7 mouse cellular contexts compared by ENCODE assay signal in genomic region chr4:45771619-45772018, GRCm38 (mm10). TPM values are rescaled to one million over a fixed set of nuclear protein-coding genes. Genes with fewer than 3 reads are reported as not detected.
DNase-seq lines count a peak whose midpoint lies in the region; ATAC-seq and TF ChIP-seq lines count a peak whose summit lies in the region.

No protein-coding gene starts in this region.

- peak; percentile 65 for ATAC-seq in forebrain, embryonic 16.5 days

- peak; percentile 40 to 46 for DNase-seq in B cell, adult 2 months
- peak; percentile 33 to 54 for DNase-seq in cerebellum, adult 18-20 months
- DNase-seq in kidney, postnatal 10 days = peak; percentile 76
- DNase-seq in mesoderm, embryonic 11.5 days (ENCODE audit: low read depth, low spot score) = peak; percentile 82
- DNase-seq in splenic B cell, adult 2 months (ENCODE audit: low read depth, low spot score) = peak; percentile 41

- 0% methylated on average over 5 of the region's 5 CpGs for WGBS in forebrain, embryonic 16.5 days

- H3K9me3 ChIP-seq in ES-Bruce4 (replicated peaks; ENCODE audit: control insufficient read depth, insufficient read depth, low read length, poor library complexity, severe bottlenecking) = no peaks in the 10 kb centered on the region
- H3K9me3 ChIP-seq in forebrain, embryonic 16.5 days (ENCODE audit: control insufficient read depth, low read length) = no peaks in the 10 kb centered on the region

- no peak for TF ChIP-seq EP300 in ES-Bruce4 (IDR thresholded peaks at IDR 0.05; ENCODE audit: insufficient read depth, low read depth, low read length)

- TF ChIP-seq POLR2A in ES-Bruce4 (IDR thresholded peaks at IDR 0.05; ENCODE audit: insufficient read depth, low read length) = no peak

- H3K27me3 ChIP-seq in ES-Bruce4 (ENCODE audit: control insufficient read depth, insufficient read depth, low read length, poor library complexity, severe bottlenecking) = no peaks in the 10 kb centered on the region
- H3K27me3 ChIP-seq in forebrain, embryonic 16.5 days (replicated peaks; ENCODE audit: control insufficient read depth, insufficient read depth, low read length) = no peaks in the 10 kb centered on the region
- H3K27me3 ChIP-seq in splenic B cell, adult 2 months (ENCODE audit: control insufficient read depth, insufficient read depth, low read length, poor library complexity, severe bottlenecking) = no peaks in the 10 kb centered on the region

- no peak overlapping the region for H3K4me3 ChIP-seq in ES-Bruce4 (ENCODE audit: low read depth, low read length)
- H3K4me3 ChIP-seq in forebrain, embryonic 16.5 days (replicated peaks; ENCODE audit: low read length) = no peak overlapping the region

- TF ChIP-seq CTCF in ES-Bruce4 (IDR thresholded peaks at IDR 0.05; ENCODE audit: low read depth, low read length) = peak; percentile 52

- no peaks in the 10 kb centered on the region for H3K36me3 ChIP-seq in ES-Bruce4 (ENCODE audit: control insufficient read depth, insufficient read depth, low read length, poor library complexity, severe bottlenecking)
- H3K36me3 ChIP-seq in forebrain, embryonic 16.5 days (ENCODE audit: control insufficient read depth, insufficient read depth) = no peaks in the 10 kb centered on the region
- no peaks in the 10 kb centered on the region for H3K36me3 ChIP-seq in splenic B cell, adult 2 months (ENCODE audit: control insufficient read depth, insufficient read depth, low read length, poor library complexity, severe bottlenecking)

- H3K4me2 ChIP-seq in forebrain, embryonic 16.5 days (ENCODE audit: low read length) = no peak overlapping the region

- peaks cover 22% of the 10 kb centered on the region for H3K4me1 ChIP-seq in ES-Bruce4 (ENCODE audit: control insufficient read depth, insufficient read depth, low read length)
- peaks cover 42% of the 10 kb centered on the region for H3K4me1 ChIP-seq in forebrain, embryonic 16.5 days (replicated peaks; ENCODE audit: control insufficient read depth, insufficient read depth, low read length)

- peak overlapping the region; percentile 98 for H3K27ac ChIP-seq in ES-Bruce4 (ENCODE audit: insufficient read depth, low read length)
- H3K27ac ChIP-seq in forebrain, embryonic 16.5 days (ENCODE audit: low read length) = peak overlapping the region; percentile 89

- peak overlapping the region; percentile 55 for H3K9ac ChIP-seq in ES-Bruce4 (ENCODE audit: low read depth, poor library complexity, severe bottlenecking)
- H3K9ac ChIP-seq in forebrain, embryonic 16.5 days (replicated peaks; ENCODE audit: low read depth, low read length) = 0 out of 2 replicates have a peak overlapping the region, but pooled peaks have one; percentile 23

RNA-seq across cellular contexts. Expression of gene Aldh1b1, which starts 27.2 kb away (rescaled TPM):
- 9.3 and 15.9 TPM in 2 replicates for polyA plus RNA-seq in ES-Bruce4 (2011; ENCODE audit: insufficient read depth, insufficient read length, low read depth, missing spikeins)
- 30.9 and 31.8 TPM in 2 replicates for polyA plus RNA-seq in forebrain, embryonic 16.5 days (2015; fragmentation: Nextera tagmentation; extraction: Ambion mirVana)

RNA-seq across cellular contexts. Expression of gene Igfbpl1, which starts 55.1 kb away (rescaled TPM):
- 2.3 and 4.1 TPM in 2 replicates for polyA plus RNA-seq in ES-Bruce4 (2011; ENCODE audit: insufficient read depth, insufficient read length, low read depth, missing spikeins)
- 94.2 and 109 TPM in 2 replicates for polyA plus RNA-seq in forebrain, embryonic 16.5 days (2015; fragmentation: Nextera tagmentation; extraction: Ambion mirVana)

Comparison
In these comparisons a context has a peak if more than half of its experiments do, and no peak if none do; other contexts are left out.
1. RNA of gene Igfbpl1, which starts 55.1 kb away (polyA plus RNA-seq): 94.2 to 109 TPM in forebrain, embryonic 16.5 days; 2.3 to 4.1 TPM in ES-Bruce4; every median in the first group is over 10 times any median in the second.
2. Peak in every context shown above with its lines, with median percentiles within 50 percentile points of each other: DNase-seq.